Mouse (Mus musculus): ENCODE data around the gene Rapgef3. TPM values are rescaled to one million over a fixed set of nuclear protein-coding genes. Genes with fewer than 3 reads are reported as not detected.

Rapgef3 gene
- polyA plus RNA-seq, 1 experiment from 2014 or later = 9.6 TPM

DNA sequence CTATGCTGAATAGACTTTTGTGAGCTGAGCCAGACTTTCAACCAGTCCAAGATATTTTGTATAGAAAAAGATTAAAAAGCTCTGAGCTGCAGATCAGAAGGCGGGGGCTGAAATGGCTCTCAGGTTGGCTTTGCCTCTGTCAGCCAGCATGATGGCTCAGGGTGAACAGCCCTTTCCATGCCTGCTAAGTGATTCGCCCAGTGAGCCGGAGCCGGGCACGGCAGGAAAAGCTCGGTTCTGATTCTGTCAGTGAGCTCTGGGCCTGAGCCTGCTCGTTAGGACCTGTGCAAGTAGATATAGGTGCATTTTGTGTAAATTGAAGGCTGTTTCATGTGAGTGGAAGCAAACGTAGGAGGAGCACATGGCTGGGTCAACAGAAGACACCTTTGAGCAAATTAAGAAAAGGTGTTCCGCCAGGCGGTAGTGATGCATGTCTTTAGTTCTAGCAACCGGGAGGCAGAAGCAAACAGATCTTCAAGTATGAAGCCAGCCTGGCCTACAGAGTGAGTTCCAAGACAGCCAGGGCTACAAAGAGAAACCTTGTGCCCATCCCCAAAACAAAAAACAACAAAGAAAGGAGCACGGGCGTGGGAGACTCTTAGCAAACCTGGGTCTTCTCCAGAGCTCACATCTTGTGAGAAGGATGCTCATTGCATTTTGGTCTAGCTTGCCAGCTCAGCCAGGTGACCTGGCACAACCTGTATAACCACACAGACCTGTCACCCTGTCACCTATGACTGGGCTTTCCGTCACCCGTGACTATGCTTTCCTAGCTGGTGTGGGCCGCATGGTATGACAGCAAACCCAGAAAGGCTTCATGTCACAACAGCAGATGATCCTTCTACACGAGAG lies 43.2 kb downstream of the Rapgef3 start:
- Histone ChIP-seq H3K4me1 (replicated peaks; ENCODE audit: control insufficient read depth, insufficient read depth, low read length) (no peaks in the 10 kb centered on the region), H3K9me3 (ENCODE audit: control insufficient read depth, low read length) (no peaks in the 10 kb centered on the region), H3K27ac (no peak overlapping the region), H3K4me2 (replicated peaks) (no peak overlapping the region), H3K4me3 (replicated peaks; ENCODE audit: low read length) (no peak overlapping the region), H3K27me3 (ENCODE audit: control insufficient read depth, insufficient read depth, low read length) (no peaks in the 10 kb centered on the region), H3K36me3 (replicated peaks; ENCODE audit: control insufficient read depth, insufficient read depth) (no peaks in the 10 kb centered on the region), H3K9ac (no peak overlapping the region)
- WGBS = 86% methylated on average over 17 of the region's 17 CpGs
- DNase-seq (ENCODE audit: low spot score) (no peak), ATAC-seq (ENCODE audit: low FRiP score) (no peak)

DNA sequence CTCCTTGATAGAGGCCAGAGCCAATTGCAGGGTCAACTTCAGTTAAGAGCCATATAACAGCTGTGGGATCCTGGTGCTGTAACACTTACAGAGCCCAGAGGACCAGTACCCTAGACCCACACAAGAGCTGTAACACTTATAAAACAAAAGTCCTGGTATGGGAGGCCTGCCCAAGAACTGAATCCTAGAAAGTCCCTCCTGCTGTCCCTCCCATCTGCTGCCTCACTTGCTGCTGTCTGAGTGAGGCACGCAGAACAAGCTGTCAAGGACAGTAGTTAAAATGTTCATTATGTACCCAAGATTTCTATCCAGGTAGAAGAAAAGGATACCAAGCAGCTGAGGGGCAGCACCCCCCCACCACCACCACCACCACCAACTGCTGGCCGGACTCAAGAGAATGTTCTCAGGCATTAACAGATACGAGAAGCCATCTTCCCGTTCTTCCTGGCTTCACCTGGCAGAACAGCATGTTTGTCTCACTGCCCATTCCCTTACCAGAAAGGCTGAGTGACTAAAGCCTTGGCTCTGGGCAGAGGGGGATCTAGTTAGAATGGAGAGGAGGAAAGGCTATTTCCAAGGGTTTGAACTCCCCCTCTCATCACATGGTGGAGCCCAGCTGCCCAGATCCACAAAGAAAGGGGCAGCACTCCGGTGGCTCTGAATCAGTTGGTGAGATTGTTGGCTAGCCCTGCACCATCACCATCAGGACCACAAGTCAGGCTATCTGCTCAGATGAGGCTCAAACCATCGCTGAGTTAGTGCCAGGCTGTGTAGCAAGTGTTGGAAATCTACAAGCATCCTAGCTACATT lies 44.0 kb downstream of the Rapgef3 start:
- 84% methylated on average over 6 of the region's 6 CpGs for WGBS
- no peaks in the 10 kb centered on the region for H3K9me3 ChIP-seq (ENCODE audit: control insufficient read depth, low read length)
- ATAC-seq (ENCODE audit: low FRiP score) = no peak

DNA sequence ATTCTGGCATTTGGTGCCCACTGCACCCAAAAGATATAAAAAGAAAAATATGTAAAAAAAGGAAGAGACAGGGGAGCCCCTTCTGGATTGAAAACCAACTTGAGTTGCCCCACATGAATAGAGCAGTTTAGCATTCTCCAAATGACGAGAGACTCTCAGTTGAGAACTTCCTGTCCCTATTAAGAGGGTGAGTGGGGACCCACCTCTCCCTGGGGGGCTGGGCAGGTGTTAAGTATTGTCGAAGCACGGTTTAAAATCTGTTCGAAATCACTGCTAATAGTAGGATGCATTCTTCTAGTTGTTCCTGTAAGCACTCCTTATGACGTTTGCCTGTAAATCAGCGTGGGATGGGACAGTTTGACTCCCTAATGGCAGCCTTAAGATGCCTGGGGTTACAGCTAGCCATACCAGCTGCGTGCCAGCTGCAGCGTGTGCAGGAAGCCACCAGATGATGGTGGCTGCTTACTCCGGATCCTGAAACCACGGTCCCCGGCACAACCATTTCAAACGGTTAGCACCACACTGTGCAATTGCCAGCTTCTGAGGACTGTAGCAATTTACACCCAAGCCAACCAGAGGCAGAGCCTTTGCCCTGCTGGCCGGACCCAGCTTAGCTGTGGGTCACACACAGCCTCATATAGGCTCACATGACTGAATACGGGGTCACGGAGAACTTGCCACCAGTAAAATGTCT lies 46.6 kb downstream of the Rapgef3 start:
- no peak for ATAC-seq (ENCODE audit: low FRiP score)
- DNase-seq (ENCODE audit: low spot score) = no peak
- no peak overlapping the region for H3K4me2 ChIP-seq (replicated peaks)
- H3K27ac ChIP-seq = no peak overlapping the region
- no peaks in the 10 kb centered on the region for H3K9me3 ChIP-seq (ENCODE audit: control insufficient read depth, low read length)
- no peak overlapping the region for H3K4me3 ChIP-seq (replicated peaks; ENCODE audit: low read length)
- H3K27me3 ChIP-seq (ENCODE audit: control insufficient read depth, insufficient read depth, low read length) = no peaks in the 10 kb centered on the region
- H3K9ac ChIP-seq = no peak overlapping the region
- no peaks in the 10 kb centered on the region for H3K36me3 ChIP-seq (replicated peaks; ENCODE audit: control insufficient read depth, insufficient read depth)
- no peaks in the 10 kb centered on the region for H3K4me1 ChIP-seq (replicated peaks; ENCODE audit: control insufficient read depth, insufficient read depth, low read length)
- 77% methylated on average over 15 of the region's 15 CpGs for WGBS

More for the DNA sequence above, 44.0 kb downstream of the Rapgef3 start:
- H3K4me2 ChIP-seq (replicated peaks) = no peak overlapping the region
- H3K27me3 ChIP-seq (ENCODE audit: control insufficient read depth, insufficient read depth, low read length) = no peaks in the 10 kb centered on the region
- DNase-seq (ENCODE audit: low spot score) = no peak
- no peak overlapping the region for H3K27ac ChIP-seq
- no peaks in the 10 kb centered on the region for H3K4me1 ChIP-seq (replicated peaks; ENCODE audit: control insufficient read depth, insufficient read depth, low read length)
- no peaks in the 10 kb centered on the region for H3K36me3 ChIP-seq (replicated peaks; ENCODE audit: control insufficient read depth, insufficient read depth)
- no peak overlapping the region for H3K4me3 ChIP-seq (replicated peaks; ENCODE audit: low read length)
- no peak overlapping the region for H3K9ac ChIP-seq

- 83% methylated on average over 12 of the region's 12 CpGs for WGBS
- H3K9ac ChIP-seq = no peak overlapping the region
- H3K36me3 ChIP-seq (replicated peaks; ENCODE audit: control insufficient read depth, insufficient read depth) = no peaks in the 10 kb centered on the region
- no peak for ATAC-seq (ENCODE audit: low FRiP score)
- H3K4me2 ChIP-seq (replicated peaks) = no peak overlapping the region
- no peak overlapping the region for H3K27ac ChIP-seq
- no peaks in the 10 kb centered on the region for H3K27me3 ChIP-seq (ENCODE audit: control insufficient read depth, insufficient read depth, low read length)
- DNase-seq (ENCODE audit: low spot score) = no peak
- no peaks in the 10 kb centered on the region for H3K9me3 ChIP-seq (ENCODE audit: control insufficient read depth, low read length)
- H3K4me1 ChIP-seq (replicated peaks; ENCODE audit: control insufficient read depth, insufficient read depth, low read length) = no peaks in the 10 kb centered on the region
- no peak overlapping the region for H3K4me3 ChIP-seq (replicated peaks; ENCODE audit: low read length)
These were observed 47.6 kb downstream of the Rapgef3 start for GRCm38 (mm10) chr15:97720026-97720675.

DNA sequence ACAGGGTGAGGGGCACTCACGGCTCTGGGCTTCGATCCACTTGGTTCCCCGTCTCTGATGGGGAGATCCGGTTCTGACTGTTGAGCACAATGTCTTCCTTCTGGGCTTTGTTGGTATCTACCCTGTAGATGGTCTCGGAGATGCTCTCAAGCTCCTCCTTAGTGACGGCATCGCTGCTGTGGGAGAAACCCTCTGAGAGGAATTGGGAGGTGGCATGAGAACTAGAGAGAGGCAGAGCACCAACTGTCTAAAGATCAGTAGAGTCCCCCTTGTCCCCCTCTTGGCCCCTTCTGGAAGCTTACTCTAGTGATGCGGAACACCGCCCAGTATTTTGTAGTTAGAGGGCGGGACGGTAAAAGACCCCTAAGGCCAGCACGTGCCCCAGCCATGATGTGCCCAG lies 48.3 kb downstream of the Rapgef3 start:
- H3K4me1 ChIP-seq (replicated peaks; ENCODE audit: control insufficient read depth, insufficient read depth, low read length) = no peaks in the 10 kb centered on the region
- no peak for ATAC-seq (ENCODE audit: low FRiP score)
- 87% methylated on average over 12 of the region's 12 CpGs for WGBS
- no peaks in the 10 kb centered on the region for H3K9me3 ChIP-seq (ENCODE audit: control insufficient read depth, low read length)
- DNase-seq (ENCODE audit: low spot score) = no peak
- H3K4me3 ChIP-seq (replicated peaks; ENCODE audit: low read length) = no peak overlapping the region
- no peak overlapping the region for H3K4me2 ChIP-seq (replicated peaks)
- no peak overlapping the region for H3K9ac ChIP-seq
- no peaks in the 10 kb centered on the region for H3K36me3 ChIP-seq (replicated peaks; ENCODE audit: control insufficient read depth, insufficient read depth)
- no peaks in the 10 kb centered on the region for H3K27me3 ChIP-seq (ENCODE audit: control insufficient read depth, insufficient read depth, low read length)
- no peak overlapping the region for H3K27ac ChIP-seq

DNA sequence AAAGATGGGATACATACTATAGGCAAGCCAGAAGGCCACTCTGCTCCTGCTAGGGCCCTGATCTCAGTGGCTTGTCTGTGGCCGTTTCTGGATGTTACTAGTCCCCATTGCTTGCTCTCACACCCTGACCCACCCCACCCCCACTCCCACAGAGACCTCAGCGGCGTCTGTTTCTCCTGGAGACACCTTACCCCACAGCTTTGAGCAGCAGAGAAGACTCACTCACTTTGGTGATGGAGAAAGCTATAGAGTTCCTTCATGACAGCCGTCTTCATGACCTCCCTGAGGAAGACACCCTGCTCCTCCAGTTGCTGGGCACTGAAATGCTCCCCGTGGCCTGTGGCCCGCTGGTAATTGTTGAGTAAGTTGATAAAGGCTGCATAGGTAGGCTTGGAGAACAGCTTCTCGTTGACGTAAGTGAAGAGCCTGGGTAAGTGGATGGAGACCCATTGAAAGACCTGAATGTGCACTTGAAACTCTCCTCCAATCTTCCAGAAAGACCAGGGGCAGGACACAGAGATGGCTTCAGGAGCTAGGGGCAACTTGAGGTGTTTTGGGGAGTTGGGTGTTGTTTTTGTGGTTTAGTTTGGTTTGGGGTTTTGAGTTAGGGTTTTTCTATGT lies 49.1 kb downstream of the Rapgef3 start:
- H3K27ac ChIP-seq = no peak overlapping the region
- H3K27me3 ChIP-seq (ENCODE audit: control insufficient read depth, insufficient read depth, low read length) = no peaks in the 10 kb centered on the region
- no peak for ATAC-seq (ENCODE audit: low FRiP score)
- H3K4me1 ChIP-seq (replicated peaks; ENCODE audit: control insufficient read depth, insufficient read depth, low read length) = no peaks in the 10 kb centered on the region
- WGBS = 88% methylated on average over 8 of the region's 8 CpGs
- DNase-seq (ENCODE audit: low spot score) = no peak
- H3K9ac ChIP-seq = no peak overlapping the region
- no peaks in the 10 kb centered on the region for H3K36me3 ChIP-seq (replicated peaks; ENCODE audit: control insufficient read depth, insufficient read depth)
- no peak overlapping the region for H3K4me3 ChIP-seq (replicated peaks; ENCODE audit: low read length)
- no peaks in the 10 kb centered on the region for H3K9me3 ChIP-seq (ENCODE audit: control insufficient read depth, low read length)
- H3K4me2 ChIP-seq (replicated peaks) = no peak overlapping the region

- WGBS = 37% methylated on average over 12 of the region's 12 CpGs
- H3K4me1 ChIP-seq (replicated peaks; ENCODE audit: control insufficient read depth, insufficient read depth, low read length) = no peaks in the 10 kb centered on the region
- DNase-seq (ENCODE audit: low spot score) (peak; percentile 82), ATAC-seq (ENCODE audit: low FRiP score) (no peak)
- no peaks in the 10 kb centered on the region for H3K36me3 ChIP-seq (replicated peaks; ENCODE audit: control insufficient read depth, insufficient read depth)
- H3K4me2 ChIP-seq (replicated peaks) = no peak overlapping the region
- 0 out of 2 replicates have a peak overlapping the region, but pooled peaks have one; percentile 16 for H3K9ac ChIP-seq
- H3K27ac ChIP-seq = no peak overlapping the region
- H3K9me3 ChIP-seq (ENCODE audit: control insufficient read depth, low read length) = no peaks in the 10 kb centered on the region
- no peaks in the 10 kb centered on the region for H3K27me3 ChIP-seq (ENCODE audit: control insufficient read depth, insufficient read depth, low read length)
- no peak overlapping the region for H3K4me3 ChIP-seq (replicated peaks; ENCODE audit: low read length)
These were observed 49.8 kb downstream of the Rapgef3 start for GRCm38 (mm10) chr15:97717861-97718534.

GRCm38 (mm10) chr15:97716782-97717181 lies 51.0 kb downstream of the Rapgef3 start:
- Histone ChIP-seq H3K4me3 (replicated peaks; ENCODE audit: low read length) (no peak overlapping the region), H3K9me3 (ENCODE audit: control insufficient read depth, low read length) (no peaks in the 10 kb centered on the region), H3K4me2 (replicated peaks) (no peak overlapping the region), H3K36me3 (replicated peaks; ENCODE audit: control insufficient read depth, insufficient read depth) (no peaks in the 10 kb centered on the region), H3K27ac (no peak overlapping the region), H3K9ac (no peak overlapping the region), H3K27me3 (ENCODE audit: control insufficient read depth, insufficient read depth, low read length) (no peaks in the 10 kb centered on the region), H3K4me1 (replicated peaks; ENCODE audit: control insufficient read depth, insufficient read depth, low read length) (no peaks in the 10 kb centered on the region)
- DNase-seq (ENCODE audit: low spot score) = no peak
- WGBS = 94% methylated on average over 11 of the region's 11 CpGs
- no peak for ATAC-seq (ENCODE audit: low FRiP score)

Measured in hindbrain, embryonic 14.5 days (tissue).